In the genomic region with DNA sequence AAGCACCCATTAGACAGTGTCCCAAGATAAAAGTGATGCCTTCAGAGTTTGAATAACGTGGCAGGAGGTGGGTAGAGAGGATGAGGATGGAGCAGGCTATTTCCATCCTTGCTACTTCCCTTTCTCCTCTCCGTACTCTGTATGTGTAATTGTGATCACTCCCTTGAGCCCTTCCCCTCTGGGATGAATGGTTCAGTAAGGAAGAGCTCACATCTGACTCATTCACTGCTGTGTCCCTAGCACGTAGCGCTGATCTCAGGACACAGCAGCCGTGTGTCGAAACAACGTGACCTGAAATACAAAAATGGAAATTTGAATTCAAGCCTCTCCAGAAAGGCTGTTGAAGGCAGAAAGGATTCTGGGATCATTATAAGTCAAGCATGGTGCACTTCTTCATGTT, we compare ENCODE assay signal across 17 mouse cellular contexts.
"Had no signal": no experiment of that assay in that cellular context is flagged by ENCODE, and none has a peak within 500 bp of the region (broad histone marks: within the 10 kb centered on the region; RNA-seq: fewer than 3 reads in every experiment).

No protein-coding gene starts in this region.

- H3K9ac ChIP-seq: liver, embryonic 14.5 days; lung, embryonic 14.5 days; neural tube, embryonic 13.5 days; neural tube, embryonic 15.5 days had no signal

- H3K27ac ChIP-seq: liver, embryonic 14.5 days; neural tube, embryonic 13.5 days; neural tube, embryonic 15.5 days had no signal

- ATAC-seq: midbrain, embryonic 16.5 days had no signal

- H3K9me3 ChIP-seq: neural tube, embryonic 13.5 days; neural tube, embryonic 15.5 days had no signal

- DNase-seq: lung, adult 18-20 months; lung, embryonic 14.5 days; lung, postnatal 10 days; lung, postnatal 4 days; retina, postnatal 1 day; right cerebral cortex, adult 18-20 months; right cerebral cortex, postnatal 25 days; right cerebral cortex, postnatal 4 days; spleen, adult 18-20 months; thymus, adult 18-20 months; thymus, postnatal 14 days; thymus, postnatal 36 days had no signal

- H3K36me3 ChIP-seq: neural tube, embryonic 13.5 days; neural tube, embryonic 15.5 days had no signal

- H3K27me3 ChIP-seq: neural tube, embryonic 15.5 days had no signal

- H3K4me3 ChIP-seq: myocyte; neural tube, embryonic 13.5 days; neural tube, embryonic 15.5 days had no signal

- H3K4me2 ChIP-seq: lung, embryonic 14.5 days; neural tube, embryonic 13.5 days; neural tube, embryonic 15.5 days had no signal
